Mouse (Mus musculus) ovary, adult 18-20 months (tissue): Measurements from ENCODE around the gene Olfr123.

Experiments
- DNase-seq: peaks from one replicate; pipeline ENCODE4 v3.0.0; 2022; ENCODE audit warnings: low spot score, mixed read lengths

Gene Olfr123

DNA sequence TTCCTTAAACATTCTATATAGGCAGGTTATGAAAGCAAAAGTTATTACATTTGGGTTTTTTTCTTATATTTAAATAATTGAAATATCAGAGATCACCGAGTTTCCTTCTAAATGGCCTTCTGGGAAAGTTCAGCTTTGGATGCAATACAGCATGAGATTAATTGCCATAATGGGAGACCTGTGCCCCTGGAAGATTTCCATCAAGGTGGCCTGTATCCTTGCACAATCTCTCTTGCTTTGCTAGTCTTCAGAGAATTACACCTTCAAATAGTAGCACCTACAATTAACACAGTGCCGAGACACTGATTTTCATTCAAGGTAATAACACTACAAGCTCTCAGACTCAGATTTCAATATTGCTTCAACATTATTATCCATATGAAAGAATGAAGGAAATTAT lies at the start of gene Olfr123:
Olfr123 (plus strand) TSS at position 301 of the 400 bp plus-strand sequence.
- DNase-seq = no peak

DNA sequence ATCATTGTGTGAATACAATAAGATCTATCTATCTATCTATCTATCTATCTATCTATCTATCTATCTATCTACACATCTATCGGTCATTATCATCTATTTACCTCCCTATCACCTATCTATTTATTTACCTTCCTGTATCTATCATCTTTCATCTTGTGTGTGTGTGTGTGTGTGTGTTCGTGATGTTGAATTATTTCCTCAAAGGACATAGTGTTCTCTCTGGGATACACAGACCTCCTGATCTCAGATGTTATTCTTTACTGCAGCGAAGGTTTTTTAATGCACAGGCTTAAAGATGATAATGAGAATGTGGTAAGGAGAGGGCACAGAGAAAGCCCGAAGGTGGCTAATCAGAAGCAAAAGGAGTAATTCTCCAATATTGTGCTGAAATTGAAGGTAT lies 25.0 kb upstream of the Olfr123 start, which contains the start of gene Olfr122:
Olfr122 (plus strand) TSS at position 301 of the 400 bp plus-strand sequence.
- no peak for DNase-seq

DNA sequence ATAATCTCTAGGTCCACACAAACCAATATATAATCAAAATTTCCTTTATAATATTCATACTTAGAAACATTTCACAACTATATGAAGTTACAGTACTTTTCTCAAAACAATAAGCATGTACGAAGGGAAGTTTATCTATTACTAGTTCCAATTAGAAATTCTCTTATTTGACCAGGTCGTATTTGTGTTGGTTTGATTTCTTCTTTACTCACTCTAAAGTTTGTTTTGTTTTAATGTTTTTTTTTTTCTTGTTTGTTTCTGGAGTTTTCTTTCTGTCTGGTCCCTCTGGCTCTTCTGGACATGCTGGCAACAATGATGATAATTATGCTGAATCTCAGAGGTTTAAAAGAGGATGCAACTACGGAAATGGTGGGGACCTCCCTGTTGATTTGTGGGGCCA lies 6.3 kb downstream of the Olfr123 start, which contains the start of gene Olfr124:
Olfr124 (plus strand) TSS at position 301 of the 400 bp plus-strand sequence.
- no peak for DNase-seq

DNA sequence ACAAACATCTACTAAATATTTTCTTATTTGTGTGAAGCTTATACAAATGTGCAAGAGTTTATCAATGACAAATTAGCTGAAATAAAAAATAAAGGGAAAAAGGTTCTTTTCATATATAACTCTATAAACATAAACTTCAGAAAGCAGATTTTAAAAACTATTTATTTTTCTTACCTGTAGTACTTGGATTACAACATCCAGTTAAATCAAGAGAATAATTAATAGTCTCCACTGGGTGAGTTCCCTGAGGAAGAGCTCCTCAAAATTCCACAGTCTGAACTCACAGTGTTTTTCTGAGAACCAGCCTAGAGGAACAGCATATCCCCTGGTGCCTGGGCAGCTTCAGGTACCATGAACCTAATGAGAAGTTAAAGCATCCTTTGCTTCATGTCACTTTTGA lies 39.3 kb downstream of the Olfr123 start, which contains the start of gene Olfr125:
Olfr125 (plus strand) TSS at position 301 of the 400 bp plus-strand sequence.
- DNase-seq = no peak

DNA sequence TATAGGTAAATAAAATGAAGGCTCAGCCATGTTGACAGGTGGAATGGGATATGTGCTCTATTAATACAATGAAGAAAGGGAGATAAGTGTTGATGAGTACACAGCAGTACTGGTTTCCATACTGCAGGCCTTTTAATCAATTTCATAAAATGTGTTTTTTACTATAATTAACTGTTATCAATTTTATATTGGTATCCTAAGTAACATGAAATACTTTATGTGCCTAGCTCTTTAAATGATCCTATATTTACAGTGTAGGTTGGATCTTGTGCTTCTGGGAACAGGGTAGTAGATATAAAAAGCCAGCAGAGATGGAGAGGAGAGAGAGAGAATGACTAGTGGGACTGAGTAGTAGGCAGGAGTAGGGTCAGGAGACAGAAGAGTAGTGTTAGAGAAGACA lies 53.9 kb downstream of the Olfr123 start, which contains the start of gene Olfr126:
Olfr126 (plus strand) TSS at position 301 of the 400 bp plus-strand sequence.
- DNase-seq = no peak
